Comparison of ENCODE assay signal across 8 mouse cellular contexts in genomic region chr6:39574555-39574869, GRCm38 (mm10). TPM values are rescaled to one million over a fixed set of nuclear protein-coding genes. Genes with fewer than 3 reads are reported as not detected.
DNase-seq lines count a peak whose midpoint lies in the region; ATAC-seq and TF ChIP-seq lines count a peak whose summit lies in the region.

No protein-coding gene starts in this region.

- TF ChIP-seq POLR2A in MEL (IDR thresholded peaks at IDR 0.05; ENCODE audit: control insufficient read depth in 1 of 2, insufficient read depth in 1 of 2, low read depth in 1 of 2, low read length in 2 of 2, poor library complexity in 1 of 2), result no peak

- H3K4me3 ChIP-seq in MEL (ENCODE audit: control insufficient read depth in 1 of 2, insufficient read depth in 1 of 2, low read depth in 2 of 2, low read length in 2 of 2) (peak overlapping the region; percentile 81 to 96), macrophage (ENCODE audit: inconsistent target) (peak overlapping the region; percentile 74)
- peak overlapping the region; percentile 84 for H3K4me3 ChIP-seq in forebrain, embryonic 13.5 days
- H3K4me3 ChIP-seq in intestine, postnatal 0 days (ENCODE audit: low read depth, low read length), result peak overlapping the region; percentile 83

- no peak for TF ChIP-seq EP300 in MEL (IDR thresholded peaks at IDR 0.05; ENCODE audit: low read depth in 1 of 2, low read length in 2 of 2)

- H3K27ac ChIP-seq in MEL (ENCODE audit: control insufficient read depth, low read depth, low read length) (no peak overlapping the region; the same call in 1 of the 2 replicates), macrophage (peak overlapping the region; percentile 24)
- H3K27ac ChIP-seq in forebrain, embryonic 13.5 days, result peak overlapping the region; percentile 95
- H3K27ac ChIP-seq in intestine, postnatal 0 days (ENCODE audit: low read depth, low read length), result no peak overlapping the region

- H3K27me3 ChIP-seq in MEL (ENCODE audit: control insufficient read depth in 1 of 2, insufficient read depth in 2 of 2, low read length in 2 of 2), result no peaks in the 10 kb centered on the region
- no peaks in the 10 kb centered on the region for H3K27me3 ChIP-seq in forebrain, embryonic 13.5 days
- no peaks in the 10 kb centered on the region for H3K27me3 ChIP-seq in intestine, postnatal 0 days (replicated peaks; ENCODE audit: control insufficient read depth, insufficient read depth, low read length)

- no peak for TF ChIP-seq CTCF in MEL (IDR thresholded peaks at IDR 0.05 in 2 of 3, conservative IDR thresholded peaks at IDR 0.05 in 1 of 3; ENCODE audit: control insufficient read depth in 1 of 3, insufficient read depth in 1 of 3, low read depth in 2 of 3, low read length in 3 of 3, poor library complexity in 1 of 3, severe bottlenecking in 1 of 3)
- TF ChIP-seq CTCF in intestine, postnatal 0 days (IDR thresholded peaks at IDR 0.05; ENCODE audit: low read depth), result no peak

- H3K9me3 ChIP-seq in MEL (replicated peaks; ENCODE audit: insufficient read depth, low read length), result no peaks in the 10 kb centered on the region
- H3K9me3 ChIP-seq in forebrain, embryonic 13.5 days (replicated peaks), result no peaks in the 10 kb centered on the region
- H3K9me3 ChIP-seq in intestine, postnatal 0 days (ENCODE audit: control insufficient read depth), result no peaks in the 10 kb centered on the region

- no peak for TF ChIP-seq RAD21 in MEL (IDR thresholded peaks at IDR 0.05; ENCODE audit: low read depth, low read length)

- DNase-seq in adrenal gland, adult 2 months, result peak; percentile 51
- DNase-seq in adrenal gland, adult 8-10 months, result no peak
- DNase-seq in MEL (ENCODE audit: low read depth, low spot score), result no peak
- DNase-seq in urinary bladder, postnatal 14 days (ENCODE audit: low spot score), result no peak

- WGBS in forebrain, embryonic 13.5 days, result 22% methylated on average over 10 of the region's 10 CpGs
- WGBS in intestine, postnatal 0 days, result 18% methylated on average over 10 of the region's 10 CpGs
- WGBS in macrophage (ENCODE audit: missing documents), result 43% methylated on average over 10 of the region's 10 CpGs

- H3K36me3 ChIP-seq in MEL (ENCODE audit: control insufficient read depth in 1 of 2, insufficient read depth in 2 of 2, low read length in 2 of 2) (peaks cover 0 to 8% of the 10 kb centered on the region in 2 experiments; a peak in 2 of 4 replicates), macrophage (ENCODE audit: inconsistent target) (peaks cover 31% of the 10 kb centered on the region)
- peaks cover 24% of the 10 kb centered on the region for H3K36me3 ChIP-seq in forebrain, embryonic 13.5 days (ENCODE audit: poor library complexity, severe bottlenecking)
- H3K36me3 ChIP-seq in intestine, postnatal 0 days (ENCODE audit: control insufficient read depth, insufficient read depth), result peaks cover 24% of the 10 kb centered on the region

- peak; percentile 33 for ATAC-seq in forebrain, embryonic 13.5 days
- ATAC-seq in intestine, postnatal 0 days, result peak; percentile 6; the same call in 1 of the 2 replicates
- no peak for ATAC-seq in megakaryocyte-erythroid progenitor cell, adult 5-6 weeks (replicated peaks; ENCODE audit: low FRiP score, low TSS enrichment, poor library complexity, severe bottlenecking)

- peak overlapping the region; percentile 94 for H3K9ac ChIP-seq in MEL (ENCODE audit: control insufficient read depth, low read depth, low read length, poor library complexity, severe bottlenecking)
- peak overlapping the region; percentile 92 for H3K9ac ChIP-seq in forebrain, embryonic 13.5 days
- H3K9ac ChIP-seq in intestine, postnatal 0 days (ENCODE audit: low read depth, low read length), result peak overlapping the region; percentile 85; the same call in 1 of the 2 replicates

- H3K4me2 ChIP-seq in forebrain, embryonic 13.5 days, result peak overlapping the region; percentile 92
- peak overlapping the region; percentile 84 for H3K4me2 ChIP-seq in intestine, postnatal 0 days (replicated peaks; ENCODE audit: low read depth)

- peaks cover 5% of the 10 kb centered on the region; the same call in 1 of the 2 replicates for H3K79me2 ChIP-seq in MEL (ENCODE audit: control insufficient read depth, insufficient read depth, low read length, poor library complexity)
- no peaks in the 10 kb centered on the region; the same call in 1 of the 2 replicates for H3K79me2 ChIP-seq in macrophage (ENCODE audit: inconsistent target)

- peaks cover 4 to 8% of the 10 kb centered on the region in 2 experiments; a peak in 3 of 4 replicates for H3K4me1 ChIP-seq in MEL (ENCODE audit: control insufficient read depth in 1 of 2, insufficient read depth in 2 of 2, low read length in 2 of 2)
- H3K4me1 ChIP-seq in forebrain, embryonic 13.5 days, result peaks cover 11% of the 10 kb centered on the region
- H3K4me1 ChIP-seq in intestine, postnatal 0 days (replicated peaks; ENCODE audit: control insufficient read depth, insufficient read depth, low read length), result 0 out of 2 replicates have a peak, but pooled peaks cover 5% of the 10 kb centered on the region

RNA-seq across cellular contexts. Expression of gene Adck2, which starts 0.8 kb away (rescaled TPM):
- 10 to 100 TPM; 20.4 to 27.3 TPM for total RNA-seq in adrenal gland, adult 2 months (2021)
- polyA plus RNA-seq in adrenal gland, adult 2 months (2012; rRNA removed), result 18.7 and 20.7 TPM in 2 replicates
- total RNA-seq in adrenal gland, adult 8-10 months (2022), result 10 to 100 TPM; 22.2 to 38.8 (median 34.5) TPM
- 8.1 and 11.0 TPM in 2 replicates for total RNA-seq in MEL (2012; rRNA removed)
- 10 to 100 TPM in 1 of 2 experiments, not detected in 1; 11.6 TPM for polyA plus RNA-seq in MEL (2012; ENCODE audit: insufficient read depth in 1 of 2, insufficient read length in 2 of 2, low read depth in 1 of 2, low replicate concordance in 2 of 2, missing spikeins in 1 of 2)
- polyA plus RNA-seq in forebrain, embryonic 13.5 days (2015; fragmentation: Nextera tagmentation; extraction: Ambion mirVana), result 35.7 and 39.0 TPM in 2 replicates
- polyA plus RNA-seq in intestine, postnatal 0 days (2015; fragmentation: Nextera tagmentation; extraction: Ambion mirVana), result 18.0 and 19.4 TPM in 2 replicates
- 10 to 100 TPM in 25 of 26 experiments, 1 to 10 TPM in 1; 9.9 to 62.0 (median 32.0) TPM for total RNA-seq in macrophage (2018; cell fraction: chromatin; rRNA removed)
- total RNA-seq in macrophage (2018; cell fraction: cytosol; rRNA removed), result 10 to 100 TPM in 16 of 26 experiments, 1 to 10 TPM in 10; 4.4 to 17.8 (median 11.5) TPM
- 10 to 100 TPM in 25 of 26 experiments, 1 to 10 TPM in 1; 8.1 to 61.8 (median 22.4) TPM for total RNA-seq in macrophage (2018; cell fraction: nucleus; rRNA removed)
- polyA plus RNA-seq in macrophage (2018), result 6.4 to 12.8 TPM (median 7.8 TPM) in 3 replicates
- total RNA-seq in megakaryocyte-erythroid progenitor cell, adult 5-6 weeks (2014; fragmentation: Nextera tagmentation), result 12.0 and 39.5 TPM in 2 replicates
- 7.6 and 11.8 TPM in 2 replicates for total RNA-seq in megakaryocyte-erythroid progenitor cell, adult 5-6 weeks (2017)

RNA-seq across cellular contexts. Expression of gene Gm42420, which starts 11.0 kb away (rescaled TPM):
- total RNA-seq in adrenal gland, adult 2 months (2021), result not detected
- 0.52 and 0.54 TPM in 2 replicates for polyA plus RNA-seq in adrenal gland, adult 2 months (2012; rRNA removed)
- total RNA-seq in adrenal gland, adult 8-10 months (2022), result 1 to 10 TPM in 1 of 4 experiments, under 1 TPM in 2, not detected in 1; 0.62 to 1.3 (median 0.75) TPM
- total RNA-seq in MEL (2012; rRNA removed), result 1.4 and 1.5 TPM in 2 replicates
- polyA plus RNA-seq in MEL (2012; ENCODE audit: insufficient read depth in 1 of 2, insufficient read length in 2 of 2, low read depth in 1 of 2, low replicate concordance in 2 of 2, missing spikeins in 1 of 2), result 1 to 10 TPM in 1 of 2 experiments, not detected in 1; 1.9 TPM
- 0.79 TPM in 1 of 2 replicates, not detected in the other for polyA plus RNA-seq in forebrain, embryonic 13.5 days (2015; fragmentation: Nextera tagmentation; extraction: Ambion mirVana)
- polyA plus RNA-seq in intestine, postnatal 0 days (2015; fragmentation: Nextera tagmentation; extraction: Ambion mirVana), result 0.60 and 2.0 TPM in 2 replicates
- 1 to 10 TPM in 2 of 26 experiments, not detected in 24; 1.6 to 1.8 TPM for total RNA-seq in macrophage (2018; cell fraction: chromatin; rRNA removed)
- 1 to 10 TPM in 1 of 26 experiments, under 1 TPM in 2, not detected in 23; 0.31 to 1.0 (median 0.73) TPM for total RNA-seq in macrophage (2018; cell fraction: cytosol; rRNA removed)
- total RNA-seq in macrophage (2018; cell fraction: nucleus; rRNA removed), result 1 to 10 TPM in 2 of 26 experiments, not detected in 24; 1.3 to 2.6 TPM
- not detected in 3 replicates for polyA plus RNA-seq in macrophage (2018)
- total RNA-seq in megakaryocyte-erythroid progenitor cell, adult 5-6 weeks (2014; fragmentation: Nextera tagmentation), result 0.96 and 2.5 TPM in 2 replicates
- not detected in 2 replicates for total RNA-seq in megakaryocyte-erythroid progenitor cell, adult 5-6 weeks (2017)

RNA-seq across cellular contexts. Expression of gene Dennd2a, which starts 16.8 kb away (rescaled TPM):
- total RNA-seq in adrenal gland, adult 2 months (2021), result 10 to 100 TPM in 1 of 2 experiments, 1 to 10 TPM in 1; 7.5 to 14.6 TPM
- 6.0 and 9.0 TPM in 2 replicates for polyA plus RNA-seq in adrenal gland, adult 2 months (2012; rRNA removed)
- total RNA-seq in adrenal gland, adult 8-10 months (2022), result 10 to 100 TPM in 2 of 4 experiments, 1 to 10 TPM in 2; 7.3 to 14.8 (median 10.4) TPM
- total RNA-seq in MEL (2012; rRNA removed), result not detected in 2 replicates
- polyA plus RNA-seq in MEL (2012; ENCODE audit: insufficient read depth in 1 of 2, insufficient read length in 2 of 2, low read depth in 1 of 2, low replicate concordance in 2 of 2, missing spikeins in 1 of 2) (under 1 TPM in 1 of 2 experiments, not detected in 1; 0.15 TPM), macrophage (2018) (3.2 to 7.7 TPM (median 5.0 TPM) in 3 replicates)
- 19.6 and 22.8 TPM in 2 replicates for polyA plus RNA-seq in forebrain, embryonic 13.5 days (2015; fragmentation: Nextera tagmentation; extraction: Ambion mirVana)
- polyA plus RNA-seq in intestine, postnatal 0 days (2015; fragmentation: Nextera tagmentation; extraction: Ambion mirVana), result 3.8 and 3.9 TPM in 2 replicates
- 10 to 100 TPM in 17 of 26 experiments, 1 to 10 TPM in 9; 1.2 to 32.7 (median 15.8) TPM for total RNA-seq in macrophage (2018; cell fraction: chromatin; rRNA removed)
- 1 to 10 TPM; 2.7 to 9.2 (median 4.9) TPM for total RNA-seq in macrophage (2018; cell fraction: cytosol; rRNA removed)
- total RNA-seq in macrophage (2018; cell fraction: nucleus; rRNA removed), result 10 to 100 TPM in 12 of 26 experiments, 1 to 10 TPM in 14; 2.3 to 16.1 (median 9.5) TPM
- total RNA-seq in megakaryocyte-erythroid progenitor cell, adult 5-6 weeks (2014; fragmentation: Nextera tagmentation), result not detected in 2 replicates
- not detected in 2 replicates for total RNA-seq in megakaryocyte-erythroid progenitor cell, adult 5-6 weeks (2017)

RNA-seq across cellular contexts. Expression of gene Ndufb2, which starts 17.9 kb away (rescaled TPM):
- total RNA-seq in adrenal gland, adult 2 months (2021), result 100 to 1,000 TPM; 137 to 247 TPM
- polyA plus RNA-seq in adrenal gland, adult 2 months (2012; rRNA removed), result 964 and 1,102 TPM in 2 replicates
- total RNA-seq in adrenal gland, adult 8-10 months (2022), result 100 to 1,000 TPM; 161 to 197 (median 187) TPM
- 137 and 144 TPM in 2 replicates for total RNA-seq in MEL (2012; rRNA removed)
- polyA plus RNA-seq in MEL (2012; ENCODE audit: insufficient read depth in 1 of 2, insufficient read length in 2 of 2, low read depth in 1 of 2, low replicate concordance in 2 of 2, missing spikeins in 1 of 2) (10 to 100 TPM in 1 of 2 experiments, not detected in 1; 80.0 TPM), macrophage (2018) (19.3 to 95.8 TPM (median 73.1 TPM) in 3 replicates)
- 325 and 354 TPM in 2 replicates for polyA plus RNA-seq in forebrain, embryonic 13.5 days (2015; fragmentation: Nextera tagmentation; extraction: Ambion mirVana)
- 483 and 498 TPM in 2 replicates for polyA plus RNA-seq in intestine, postnatal 0 days (2015; fragmentation: Nextera tagmentation; extraction: Ambion mirVana)
- total RNA-seq in macrophage (2018; cell fraction: chromatin; rRNA removed), result 10 to 100 TPM in 25 of 26 experiments, 1 to 10 TPM in 1; 8.8 to 41.2 (median 22.7) TPM
- 10 to 100 TPM; 46.9 to 76.0 (median 58.4) TPM for total RNA-seq in macrophage (2018; cell fraction: cytosol; rRNA removed)
- 10 to 100 TPM; 10.6 to 32.2 (median 20.0) TPM for total RNA-seq in macrophage (2018; cell fraction: nucleus; rRNA removed)
- total RNA-seq in megakaryocyte-erythroid progenitor cell, adult 5-6 weeks (2014; fragmentation: Nextera tagmentation), result 159 and 176 TPM in 2 replicates
- total RNA-seq in megakaryocyte-erythroid progenitor cell, adult 5-6 weeks (2017), result 65.9 and 71.6 TPM in 2 replicates

Comparison
In these comparisons a context has a peak if more than half of its experiments do, and no peak if none do; other contexts are left out.
1. H3K27ac ChIP-seq: peak in forebrain, embryonic 13.5 days (single experiment) and macrophage (single experiment); none in MEL (single experiment) and intestine, postnatal 0 days (single experiment).
2. Peak in every context shown above with its lines, with median percentiles within 50 percentile points of each other: H3K4me3 ChIP-seq and H3K9ac ChIP-seq.